Mouse (Mus musculus): Measurements from ENCODE around the gene Smok2a. TPM values are rescaled to one million over a fixed set of nuclear protein-coding genes. Genes with fewer than 3 reads are reported as not detected.
"Not testable (repeated sequence)": the region's sequence is repeated elsewhere in the genome, so short reads cannot be mapped to it uniquely, and the experiment has no call there.

Smok2a gene
- total RNA-seq, 2 experiments from 2014 or later, result not detected

GRCm38 (mm10) chr17:13208460-13208859, 12.5 kb upstream of the Smok2a start:
- intact Hi-C loops (cut with DNase I); DNase-seq (ENCODE audit: low spot score in 2 of 2): not testable (repeated sequence)

- intact Hi-C loops (cut with DNase I), result no loop called here
- DNase-seq (ENCODE audit: low spot score in 2 of 2), result no peak
Observed at GRCm38 (mm10) chr17:13212136-13212850, 8.7 kb upstream of the Smok2a start.

GRCm38 (mm10) chr17:13214169-13214568, 6.8 kb upstream of the Smok2a start:
- intact Hi-C loops (cut with DNase I), result no loop called here
- no peak for DNase-seq (ENCODE audit: low spot score in 2 of 2)

- intact Hi-C loops (cut with DNase I), result no loop called here
- DNase-seq (ENCODE audit: low spot score in 2 of 2), result no peak
Observed at GRCm38 (mm10) chr17:13215595-13215994, 5.4 kb upstream of the Smok2a start.

GRCm38 (mm10) chr17:13221921-13222320, 933 bp downstream of the Smok2a start:
- intact Hi-C loops (cut with DNase I); DNase-seq (ENCODE audit: low spot score in 2 of 2): not testable (repeated sequence)

GRCm38 (mm10) chr17:13229957-13230356, 9.0 kb downstream of the Smok2a start, which contains the start of gene Smok2b:
Gene Smok2b, plus strand, starts transcription at chr17:13230257.
- intact Hi-C loops (cut with DNase I); DNase-seq (ENCODE audit: low spot score in 2 of 2): not testable (repeated sequence)

- intact Hi-C loops (cut with DNase I), result not testable (repeated sequence)
Observed at GRCm38 (mm10) chr17:13239461-13239860, 18.5 kb downstream of the Smok2a start.

GRCm38 (mm10) chr17:13240807-13241727, 20.1 kb downstream of the Smok2a start:
- intact Hi-C loops (cut with DNase I); DNase-seq (ENCODE audit: low spot score in 2 of 2): not testable (repeated sequence)

More at GRCm38 (mm10) chr17:13239461-13239860, 18.5 kb downstream of the Smok2a start:
- not testable (repeated sequence) for DNase-seq (ENCODE audit: low spot score in 2 of 2)

GRCm38 (mm10) chr17:13254786-13255185, 33.8 kb downstream of the Smok2a start:
- DNase-seq (ENCODE audit: low spot score in 2 of 2); intact Hi-C loops (cut with DNase I): not testable (repeated sequence)

Other genes starting within 250 kb of the Smok2a start
- gene Wtap, start 227.0 kb upstream of the Smok2a start, total RNA-seq (2021), result 10 to 100 TPM; 47.6 to 51.5 TPM
- 100 to 1,000 TPM; 272 to 281 TPM for gene Sod2, start 214.3 kb upstream of the Smok2a start, total RNA-seq (2021)
- gene Gpr31b, start 168.9 kb upstream of the Smok2a start, total RNA-seq (2021), result not detected
- gene Tcp10b, start 160.1 kb upstream of the Smok2a start, total RNA-seq (2021), result under 1 TPM; 0.20 to 0.47 TPM
- under 1 TPM in 1 of 2 experiments, not detected in 1; 0.15 TPM for gene Unc93a, start 89.4 kb upstream of the Smok2a start, total RNA-seq (2021)
- gene Smok2b, start 9.1 kb downstream of the Smok2a start, total RNA-seq (2021), result not detected
- under 1 TPM in 1 of 2 experiments, not detected in 1; 0.25 TPM for gene Tcp10c, start 133.4 kb downstream of the Smok2a start, total RNA-seq (2021)

Data from left cerebral cortex, postnatal 36 days (tissue).